Mouse (Mus musculus) small intestine, adult 10 weeks (tissue): ENCODE results near the gene Hist1h4k. TPM values are rescaled to one million over a fixed set of nuclear protein-coding genes. Genes with fewer than 3 reads are reported as not detected.

ENCODE experiments used
- polyA plus RNA-seq: library from polyadenylated mRNA; stranded (reverse); fragments of 350-450 nt; fragmentation: Illumina TruSeq; extraction: RNeasy Lipid Tissue Mini Kit (QIAGEN cat#74804); gene quantifications from one replicate; pipeline ENCODE4 v1.2.3, GENCODE M21; 2014; ENCODE audit warnings: low replicate concordance

Gene Hist1h4k
- polyA plus RNA-seq = not detected

GRCm38 (mm10) chr13:21750159-21751017, at the start of gene Hist1h4k:
Gene Hist1h4k, minus strand, starts transcription at chr13:21750505.

GRCm38 (mm10) chr13:21786899-21787629, 36.8 kb upstream of the Hist1h4k start, which contains the start of the genes Hist1h2an and Hist1h2bp:
Gene Hist1h2an, minus strand, starts transcription at chr13:21787218.
Gene Hist1h2bp, plus strand, starts transcription at chr13:21787461.

GRCm38 (mm10) chr13:21783255-21783617, 32.9 kb upstream of the Hist1h4k start, which contains the start of gene Hist1h3i:
Gene Hist1h3i, minus strand, starts transcription at chr13:21783370.

GRCm38 (mm10) chr13:21779767-21780731, 29.7 kb upstream of the Hist1h4k start, which contains the start of gene Hist1h1b:
Gene Hist1h1b, minus strand, starts transcription at chr13:21780625.

GRCm38 (mm10) chr13:21753524-21754285, 3.4 kb upstream of the Hist1h4k start, which contains the start of the genes Hist1h2ak and Hist1h2bn:
Gene Hist1h2ak, minus strand, starts transcription at chr13:21753827.
Gene Hist1h2bn, plus strand, starts transcription at chr13:21754123.

GRCm38 (mm10) chr13:21734906-21735767, 15.2 kb downstream of the Hist1h4k start, which contains the start of gene Hist1h4j:
Gene Hist1h4j, plus strand, starts transcription at chr13:21735064.

GRCm38 (mm10) chr13:21721757-21722372, 28.4 kb downstream of the Hist1h4k start, which contains the start of gene Hist1h2bm:
Gene Hist1h2bm, plus strand, starts transcription at chr13:21722044.

GRCm38 (mm10) chr13:21717397-21718357, 32.6 kb downstream of the Hist1h4k start, which contains the start of gene Hist1h3h:
Gene Hist1h3h, plus strand, starts transcription at chr13:21717659.

GRCm38 (mm10) chr13:21715864-21716539, 34.3 kb downstream of the Hist1h4k start, which contains the start of the genes Hist1h2bl and Hist1h2ai:
Gene Hist1h2bl, minus strand, starts transcription at chr13:21716143.
Gene Hist1h2ai, plus strand, starts transcription at chr13:21716422.

Other genes starting within 250 kb of the Hist1h4k start
- gene Gm11273, start 249.1 kb downstream of the Hist1h4k start, polyA plus RNA-seq = not detected
- gene Zkscan8, start 219.4 kb downstream of the Hist1h4k start, polyA plus RNA-seq = 15.6 TPM
- not detected for gene Olfr1366, start 207.7 kb downstream of the Hist1h4k start, polyA plus RNA-seq
- gene Olfr1535, start 190.6 kb downstream of the Hist1h4k start, polyA plus RNA-seq = not detected
- not detected for gene Olfr1364, start 168.7 kb downstream of the Hist1h4k start, polyA plus RNA-seq
- not detected for gene Olfr1362, start 136.5 kb downstream of the Hist1h4k start, polyA plus RNA-seq
- gene Olfr11, start 108.0 kb downstream of the Hist1h4k start, polyA plus RNA-seq = not detected
- gene Olfr1361, start 87.1 kb downstream of the Hist1h4k start, polyA plus RNA-seq = not detected
- not detected for gene Olfr1360, start 73.1 kb downstream of the Hist1h4k start, polyA plus RNA-seq
- not detected for gene Olfr1359, start 52.4 kb downstream of the Hist1h4k start, polyA plus RNA-seq
- gene Hist1h2bl, start 34.4 kb downstream of the Hist1h4k start, polyA plus RNA-seq = not detected
- not detected for gene Hist1h2ai, start 34.1 kb downstream of the Hist1h4k start, polyA plus RNA-seq
- not detected for gene Hist1h3h, start 32.8 kb downstream of the Hist1h4k start, polyA plus RNA-seq
- not detected for gene Hist1h2bm, start 28.5 kb downstream of the Hist1h4k start, polyA plus RNA-seq
- 1.7 TPM for gene Hist1h4j, start 15.4 kb downstream of the Hist1h4k start, polyA plus RNA-seq
- not detected for gene Hist1h2ak, start 3.3 kb upstream of the Hist1h4k start, polyA plus RNA-seq
- not detected for gene Hist1h2bn, start 3.6 kb upstream of the Hist1h4k start, polyA plus RNA-seq
- gene Hist1h1b, start 30.1 kb upstream of the Hist1h4k start, polyA plus RNA-seq = not detected
- not detected for gene Hist1h3i, start 32.9 kb upstream of the Hist1h4k start, polyA plus RNA-seq
- not detected for gene Hist1h2an, start 36.7 kb upstream of the Hist1h4k start, polyA plus RNA-seq
- gene Hist1h2bp, start 37.0 kb upstream of the Hist1h4k start, polyA plus RNA-seq = not detected
- gene Hist1h2bq, start 59.7 kb upstream of the Hist1h4k start, polyA plus RNA-seq = 1.1 TPM
- gene Hist1h2ao, start 60.0 kb upstream of the Hist1h4k start, polyA plus RNA-seq = not detected
- gene Hist1h4m, start 61.2 kb upstream of the Hist1h4k start, polyA plus RNA-seq = not detected
- gene Hist1h4n, start 81.7 kb upstream of the Hist1h4k start, polyA plus RNA-seq = not detected
- gene Hist1h2ap, start 83.0 kb upstream of the Hist1h4k start, polyA plus RNA-seq = not detected
- gene Hist1h2br, start 83.2 kb upstream of the Hist1h4k start, polyA plus RNA-seq = 0.85 TPM
- 0.93 TPM for gene Zfp184, start 194.6 kb upstream of the Hist1h4k start, polyA plus RNA-seq
- gene Pom121l2, start 230.7 kb upstream of the Hist1h4k start, polyA plus RNA-seq = not detected